Mouse (Mus musculus): Measurements from ENCODE around the gene Cd207. TPM values are rescaled to one million over a fixed set of nuclear protein-coding genes. Genes with fewer than 3 reads are reported as not detected.

Cd207 gene
- total RNA-seq (2023): not detected

DNA sequence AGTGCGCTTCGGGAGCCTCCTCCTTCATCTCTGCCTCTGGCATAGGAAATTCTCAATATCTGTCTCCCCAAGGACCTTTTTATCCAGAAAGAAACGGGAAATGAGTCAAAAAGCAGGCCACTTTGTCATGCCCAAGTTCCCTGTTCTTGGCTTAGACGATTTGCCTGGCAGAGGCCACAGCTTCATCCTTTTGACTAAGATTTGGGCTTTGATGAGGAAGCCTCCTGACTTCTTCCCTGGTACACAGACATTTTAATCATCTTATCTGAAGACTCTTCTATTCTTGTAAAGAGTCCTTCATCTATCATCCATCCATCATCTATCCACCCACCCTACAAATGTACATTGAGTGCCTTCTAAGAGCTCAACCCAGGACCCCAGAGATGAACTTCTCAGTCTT, at the start of gene Cd207:
Gene Cd207, minus strand, starts transcription at position 101 of the 400 bp plus-strand sequence.

DNA sequence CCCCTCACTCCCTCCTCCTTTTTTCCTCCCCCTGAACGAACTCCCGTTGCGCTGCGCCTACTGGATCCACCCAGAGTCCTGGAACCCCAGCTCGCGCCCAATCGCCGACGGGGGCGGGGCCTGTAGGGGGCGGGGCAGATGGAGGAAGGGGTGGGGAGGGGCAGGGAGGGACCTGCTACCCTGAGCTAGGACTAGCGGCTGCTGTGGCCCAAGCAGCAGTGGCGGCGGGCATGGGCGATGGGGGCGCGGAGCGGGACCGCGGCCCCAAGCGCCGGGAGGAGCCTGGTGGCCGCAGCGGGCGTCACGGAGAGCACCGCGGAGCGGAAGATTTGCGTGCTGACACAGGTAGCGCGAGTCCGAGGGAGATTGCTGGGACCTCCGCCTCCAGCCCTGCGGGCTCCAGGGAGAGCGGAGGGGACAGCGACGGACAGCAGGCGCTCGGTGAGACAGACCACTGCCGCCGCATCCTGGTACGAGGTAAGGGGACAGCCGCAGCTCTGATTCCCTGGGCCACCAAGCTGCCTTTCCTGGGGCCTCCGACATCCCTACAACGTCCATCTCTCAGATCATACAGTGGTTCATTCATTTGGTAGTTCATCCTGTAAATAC, 33.5 kb upstream of the Cd207 start, which contains the start of gene Vax2:
Gene Vax2, plus strand, starts transcription at position 198 of the 609 bp plus-strand sequence.

DNA sequence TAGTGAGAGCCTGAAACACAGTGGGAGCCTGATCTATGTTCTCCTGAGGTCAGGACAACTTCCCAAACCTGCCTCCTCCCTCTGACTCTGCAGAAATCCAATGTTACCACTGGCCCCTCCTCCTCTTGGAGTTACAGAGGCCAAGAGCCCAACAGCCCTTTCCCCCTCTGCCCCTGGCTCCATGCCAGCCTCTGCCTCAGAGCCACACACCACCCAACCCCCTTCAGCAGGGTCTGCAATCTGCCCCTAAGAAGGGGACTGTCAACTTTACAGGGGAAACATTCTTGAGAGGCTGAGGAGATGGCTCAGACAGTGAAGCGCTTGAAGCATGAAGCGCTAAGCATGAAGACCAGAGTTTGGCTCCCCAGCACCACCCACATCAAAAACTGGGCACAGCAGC, 21.6 kb downstream of the Cd207 start, which contains the start of gene Clec4f:
Gene Clec4f, minus strand, starts transcription at position 101 of the 400 bp plus-strand sequence.

Other genes with a start within 250 kb of the Cd207 start
- gene Tet3, start 218.8 kb downstream of the Cd207 start, total RNA-seq (2023): 10 to 100 TPM; 63.5 to 67.4 TPM
- gene Dguok, start 170.9 kb downstream of the Cd207 start, total RNA-seq (2023): 10 to 100 TPM; 15.9 to 20.9 TPM
- gene Actg2, start 141.6 kb downstream of the Cd207 start, total RNA-seq (2023): not detected
- 10 to 100 TPM; 20.1 to 23.1 TPM for gene Stambp, start 105.1 kb downstream of the Cd207 start, total RNA-seq (2023)
- gene Clec4f, start 21.7 kb downstream of the Cd207 start, total RNA-seq (2023): not detected
- gene Vax2, start 33.4 kb upstream of the Cd207 start, total RNA-seq (2023): not detected
- not detected for gene Atp6v1b1, start 65.1 kb upstream of the Cd207 start, total RNA-seq (2023)
- not detected for gene Ankrd53, start 84.8 kb upstream of the Cd207 start, total RNA-seq (2023)
- gene Tex261, start 98.0 kb upstream of the Cd207 start, total RNA-seq (2023): 10 to 100 TPM; 34.4 to 55.5 TPM
- gene Nagk, start 117.1 kb upstream of the Cd207 start, total RNA-seq (2023): 10 to 100 TPM; 16.5 to 20.9 TPM
- 1 to 10 TPM; 5.2 to 5.4 TPM for gene Paip2b, start 153.9 kb upstream of the Cd207 start, total RNA-seq (2023)
- 10 to 100 TPM; 84.6 to 88.7 TPM for gene Zfp638, start 189.3 kb upstream of the Cd207 start, total RNA-seq (2023)

All from neutrophil, adult 59 days (primary cell).